In the genomic region with DNA sequence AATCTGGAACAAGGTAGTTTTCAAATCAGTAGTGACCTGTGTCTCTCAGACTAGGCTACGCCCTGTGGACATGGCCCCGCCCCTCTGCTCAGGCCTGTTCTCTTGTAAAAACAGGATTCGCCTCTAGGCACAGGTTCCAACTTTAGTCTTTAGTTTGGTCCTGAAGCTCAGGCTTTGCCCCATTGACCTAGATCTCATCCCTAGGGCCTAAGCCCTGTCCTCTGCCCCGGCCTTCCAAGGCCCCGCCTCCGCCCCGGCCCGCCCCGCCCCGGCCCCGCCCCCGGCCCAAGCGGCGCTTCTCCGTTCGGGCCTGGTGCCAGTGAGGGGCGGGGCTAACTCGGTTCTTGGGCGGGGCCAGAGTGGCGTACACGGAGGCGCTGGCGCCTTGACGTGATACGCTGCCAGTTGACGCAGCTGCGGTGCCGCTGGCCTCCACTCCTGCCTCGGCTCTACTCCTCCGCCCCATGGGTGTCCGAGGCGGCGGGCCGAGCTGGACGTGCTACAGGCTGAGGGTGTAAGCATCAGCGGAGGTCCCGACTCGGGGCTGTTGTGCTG, we compare ENCODE assay signal across 8 mouse cellular contexts. TPM values are rescaled to one million over a fixed set of nuclear protein-coding genes. Genes with fewer than 3 reads are reported as not detected.
DNase-seq lines count a peak whose midpoint lies in the region; ATAC-seq lines count a peak whose summit lies in the region.

A gene (plus strand): TSS at position 384 of the 555 bp plus-strand sequence.

- H3K4me1 ChIP-seq in heart, embryonic 10.5 days, result peaks cover 4% of the 10 kb centered on the region; the same call in 1 of the 2 replicates
- peaks cover 11% of the 10 kb centered on the region for H3K4me1 ChIP-seq in kidney, embryonic 15.5 days

- H3K27ac ChIP-seq in heart, embryonic 10.5 days, result peak within 1 kb of the TSS; percentile 95
- peak within 1 kb of the TSS; percentile 84 for H3K27ac ChIP-seq in kidney, embryonic 15.5 days

- H3K4me3 ChIP-seq in heart, embryonic 10.5 days, result peak within 1 kb of the TSS; percentile 98
- H3K4me3 ChIP-seq in kidney, embryonic 15.5 days (replicated peaks), result peak within 1 kb of the TSS; percentile 73

- peaks cover 22% of the 10 kb centered on the region; the same call in 1 of the 2 replicates for H3K36me3 ChIP-seq in heart, embryonic 10.5 days
- peaks cover 27% of the 10 kb centered on the region for H3K36me3 ChIP-seq in kidney, embryonic 15.5 days

- peak; percentile 100 for ATAC-seq in erythroblast, adult 5-6 weeks (replicated peaks; ENCODE audit: low FRiP score, poor library complexity, severe bottlenecking)
- peak; percentile 99 for ATAC-seq in kidney, embryonic 15.5 days (replicated peaks; ENCODE audit: low FRiP score)
- peak; percentile 98 for ATAC-seq in monocyte, adult 5-6 weeks (replicated peaks; ENCODE audit: insufficient number of reproducible peaks, low FRiP score, low TSS enrichment, poor library complexity, severe bottlenecking)

- WGBS in heart, embryonic 10.5 days, result 1% methylated on average over 38 of the region's 38 CpGs
- 1% methylated on average over 38 of the region's 38 CpGs for WGBS in kidney, embryonic 15.5 days

- H3K27me3 ChIP-seq in heart, embryonic 10.5 days (ENCODE audit: insufficient read depth, poor library complexity, severe bottlenecking), result no peaks in the 10 kb centered on the region
- no peaks in the 10 kb centered on the region for H3K27me3 ChIP-seq in kidney, embryonic 15.5 days

- peak within 1 kb of the TSS; percentile 75 for H3K9ac ChIP-seq in kidney, embryonic 15.5 days

- H3K4me2 ChIP-seq in kidney, embryonic 15.5 days, result peak within 1 kb of the TSS; percentile 72

- peak; percentile 99 to 100 for DNase-seq in B cell, adult 2 months
- DNase-seq in brain, adult 2 months (ENCODE audit: low read depth, low spot score), result peak; percentile 97
- peak; percentile 98 for DNase-seq in heart, embryonic 10.5 days (ENCODE audit: low spot score)
- peak; percentile 100 for DNase-seq in liver
- peak; percentile 100 for DNase-seq in spleen, postnatal 4 days (ENCODE audit: low spot score in 2 of 2)

- H3K9me3 ChIP-seq in heart, embryonic 10.5 days, result no peaks in the 10 kb centered on the region
- H3K9me3 ChIP-seq in kidney, embryonic 15.5 days (replicated peaks), result no peaks in the 10 kb centered on the region

RNA-seq across cellular contexts. Expression of the gene that starts here (rescaled TPM):
- total RNA-seq in erythroblast, adult 5-6 weeks (2015; ENCODE audit: low replicate concordance), result 43.3 and 63.4 TPM in 2 replicates
- total RNA-seq in erythroblast, adult 5-6 weeks (2017; ENCODE audit: low replicate concordance), result 25.8 and 41.8 TPM in 2 replicates
- polyA plus RNA-seq in heart, embryonic 10.5 days (2016; fragmentation: Nextera tagmentation; extraction: Ambion mirVana), result 32.4 and 33.6 TPM in 2 replicates
- polyA plus RNA-seq in kidney, embryonic 15.5 days (2015; fragmentation: Nextera tagmentation; extraction: Ambion mirVana), result 42.3 and 49.6 TPM in 2 replicates
- total RNA-seq in monocyte, adult 5-6 weeks (2017), result 73.1 to 131 TPM (median 89.0 TPM) in 3 replicates

Comparison
In these comparisons a context has a peak if more than half of its experiments do, and no peak if none do; other contexts are left out.
1. Peak in every context shown above with its lines: DNase-seq, ATAC-seq, H3K4me3 ChIP-seq and H3K27ac ChIP-seq.